ENCODE assay signal across 32 mouse cellular contexts in the genomic region with DNA sequence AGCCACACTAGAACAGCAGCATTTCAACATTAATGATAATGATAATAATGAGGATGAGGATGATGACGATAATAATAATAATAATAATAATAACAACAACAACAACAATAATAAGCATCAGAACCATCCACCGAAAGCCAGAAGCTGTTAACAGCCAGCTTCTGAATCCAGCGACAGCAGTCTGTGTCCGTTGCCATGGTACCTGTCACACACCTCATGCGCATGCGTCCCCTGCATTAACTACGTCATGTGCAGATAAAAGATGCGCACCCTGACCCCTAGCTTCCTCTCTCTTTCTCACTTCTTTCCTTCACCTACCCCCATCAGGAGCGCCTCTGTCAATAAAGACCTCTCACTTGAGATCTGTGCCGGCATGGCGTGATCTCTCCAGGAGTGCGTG.
DNase-seq lines count a peak whose midpoint lies in the region; ATAC-seq and TF ChIP-seq lines count a peak whose summit lies in the region.
"Had no signal": no experiment of that assay in that cellular context is flagged by ENCODE, and none has a peak within 500 bp of the region (broad histone marks: within the 10 kb centered on the region; RNA-seq: fewer than 3 reads in every experiment).

No protein-coding gene starts in this region.

- DNase-seq in midbrain, embryonic 11.5 days (ENCODE audit: low spot score, missing footprints) = peak; percentile 8
- DNase-seq in midbrain, embryonic 10.5 days (ENCODE audit: low spot score) = no peak
- DNase-seq in testis, postnatal 10 days (ENCODE audit: low spot score) = no peak
- DNase-seq in testis, postnatal 14 days (ENCODE audit: low spot score) = peak; percentile 6
- DNase-seq: adrenal gland, adult 8-10 months; adrenal gland, postnatal 25 days; B cell, adult 2 months; cerebellum, adult 11 months; cerebellum, adult 2 months; cerebellum, adult 9-11 months; cerebellum, postnatal 25 days; gastrocnemius, postnatal 10 days; gastrocnemius, postnatal 36 days; heart, adult 2 months; heart, postnatal 14 days had no signal

- H3K27me3 ChIP-seq in midbrain, embryonic 11.5 days (ENCODE audit: control insufficient read depth, insufficient read depth, low read length) = no peaks in the 10 kb centered on the region
- H3K27me3 ChIP-seq in midbrain, embryonic 10.5 days (ENCODE audit: low read depth, poor library complexity, severe bottlenecking) = no peaks in the 10 kb centered on the region
- H3K27me3 ChIP-seq in testis, adult 2 months (ENCODE audit: control insufficient read depth, insufficient read depth, low read length) = no peaks in the 10 kb centered on the region
- no peaks in the 10 kb centered on the region for H3K27me3 ChIP-seq in forebrain, embryonic 15.5 days
- H3K27me3 ChIP-seq: CH12.LX; embryonic facial prominence, embryonic 12.5 days; embryonic facial prominence, embryonic 15.5 days; forebrain, embryonic 12.5 days; heart, embryonic 13.5 days; hindbrain, embryonic 13.5 days; Patski had no signal

- H3K27ac ChIP-seq in midbrain, embryonic 11.5 days (ENCODE audit: low read depth, low read length) = no peak overlapping the region
- no peak overlapping the region for H3K27ac ChIP-seq in midbrain, embryonic 10.5 days (replicated peaks)
- H3K27ac ChIP-seq in testis, adult 2 months (ENCODE audit: control insufficient read depth, insufficient read depth, low read depth, low read length) = no peak overlapping the region
- H3K27ac ChIP-seq in forebrain, embryonic 15.5 days (replicated peaks) = no peak overlapping the region
- H3K27ac ChIP-seq: embryonic facial prominence, embryonic 12.5 days; embryonic facial prominence, embryonic 15.5 days; forebrain, embryonic 12.5 days; heart, adult 2 months; heart, embryonic 10.5 days; heart, embryonic 13.5 days; hindbrain, embryonic 13.5 days had no signal

- TF ChIP-seq POLR2A in testis, adult 2 months (IDR thresholded peaks at IDR 0.05; ENCODE audit: control insufficient read depth, low read depth, low read length) = peak; percentile 79; the same call in 1 of the 2 replicates

- no peaks in the 10 kb centered on the region; the same call in 1 of the 2 replicates for H3K9me3 ChIP-seq in midbrain, embryonic 11.5 days (ENCODE audit: control insufficient read depth, low read length)
- H3K9me3 ChIP-seq in midbrain, embryonic 10.5 days (replicated peaks) = no peaks in the 10 kb centered on the region; the same call in 1 of the 2 replicates
- no peaks in the 10 kb centered on the region for H3K9me3 ChIP-seq in forebrain, embryonic 15.5 days
- H3K9me3 ChIP-seq: embryonic facial prominence, embryonic 12.5 days; embryonic facial prominence, embryonic 15.5 days; forebrain, embryonic 12.5 days; heart, embryonic 10.5 days; hindbrain, embryonic 13.5 days had no signal

- 90% methylated on average over 12 of the region's 12 CpGs for WGBS in midbrain, embryonic 11.5 days
- 90% methylated on average over 12 of the region's 12 CpGs for WGBS in midbrain, embryonic 10.5 days
- 90% methylated on average over 12 of the region's 12 CpGs for WGBS in forebrain, embryonic 15.5 days

- no peak overlapping the region for H3K4me3 ChIP-seq in midbrain, embryonic 11.5 days (ENCODE audit: low read depth, low read length)
- no peak overlapping the region for H3K4me3 ChIP-seq in midbrain, embryonic 10.5 days
- no peak overlapping the region for H3K4me3 ChIP-seq in testis, adult 2 months (ENCODE audit: control insufficient read depth, low read depth, low read length)
- H3K4me3 ChIP-seq in forebrain, embryonic 15.5 days = no peak overlapping the region
- H3K4me3 ChIP-seq: embryonic facial prominence, embryonic 12.5 days; embryonic facial prominence, embryonic 15.5 days; erythroblast, embryonic 14.5 days; forebrain, embryonic 12.5 days; heart, adult 2 months; heart, embryonic 10.5 days; heart, embryonic 13.5 days; hindbrain, embryonic 13.5 days had no signal

- H3K4me1 ChIP-seq in midbrain, embryonic 11.5 days (ENCODE audit: control insufficient read depth, insufficient read depth, low read length) = no peaks in the 10 kb centered on the region
- no peaks in the 10 kb centered on the region for H3K4me1 ChIP-seq in midbrain, embryonic 10.5 days
- peaks cover 7% of the 10 kb centered on the region for H3K4me1 ChIP-seq in testis, adult 2 months (ENCODE audit: control insufficient read depth, insufficient read depth, low read length)
- no peaks in the 10 kb centered on the region for H3K4me1 ChIP-seq in forebrain, embryonic 15.5 days
- H3K4me1 ChIP-seq: embryonic facial prominence, embryonic 15.5 days; forebrain, embryonic 12.5 days; heart, embryonic 10.5 days; heart, embryonic 13.5 days; hindbrain, embryonic 13.5 days had no signal

- ATAC-seq in midbrain, embryonic 11.5 days (ENCODE audit: low FRiP score) = no peak
- ATAC-seq in forebrain, embryonic 15.5 days (replicated peaks) = no peak
- ATAC-seq: activated CD4-positive, CD25-positive, alpha-beta regulatory T cell, adult 4 months; forebrain, embryonic 16.5 days; hindbrain, embryonic 16.5 days; inflammation-experienced regulatory T-cells, adult 6 months; intestine, embryonic 16.5 days; Patski had no signal

- no peak for TF ChIP-seq CTCF in testis, adult 2 months (IDR thresholded peaks at IDR 0.05; ENCODE audit: control insufficient read depth, insufficient read depth, insufficient replicate concordance, low read depth, low read length)

- no peaks in the 10 kb centered on the region for H3K36me3 ChIP-seq in midbrain, embryonic 11.5 days (ENCODE audit: control insufficient read depth, insufficient read depth, low read length)
- no peaks in the 10 kb centered on the region for H3K36me3 ChIP-seq in midbrain, embryonic 10.5 days
- no peaks in the 10 kb centered on the region for H3K36me3 ChIP-seq in testis, adult 2 months (ENCODE audit: control insufficient read depth, insufficient read depth, low read length)
- H3K36me3 ChIP-seq in forebrain, embryonic 15.5 days = no peaks in the 10 kb centered on the region
- H3K36me3 ChIP-seq: embryonic facial prominence, embryonic 12.5 days; embryonic facial prominence, embryonic 15.5 days; forebrain, embryonic 12.5 days; G1E; heart, embryonic 10.5 days; heart, embryonic 13.5 days; hindbrain, embryonic 13.5 days had no signal

- H3K4me2 ChIP-seq in midbrain, embryonic 11.5 days = no peak overlapping the region
- H3K4me2 ChIP-seq in forebrain, embryonic 15.5 days (replicated peaks) = no peak overlapping the region
- H3K4me2 ChIP-seq: embryonic facial prominence, embryonic 12.5 days; embryonic facial prominence, embryonic 15.5 days; forebrain, embryonic 12.5 days; heart, embryonic 13.5 days; hindbrain, embryonic 13.5 days had no signal

- H3K9ac ChIP-seq in midbrain, embryonic 11.5 days (ENCODE audit: low read length) = no peak overlapping the region
- H3K9ac ChIP-seq in forebrain, embryonic 15.5 days (replicated peaks) = no peak overlapping the region
- H3K9ac ChIP-seq: embryonic facial prominence, embryonic 12.5 days; embryonic facial prominence, embryonic 15.5 days; forebrain, embryonic 12.5 days; heart, embryonic 13.5 days; hindbrain, embryonic 13.5 days had no signal

Comparison
In these comparisons a context has a peak if more than half of its experiments do, and no peak if none do; other contexts are left out.
1. DNase-seq: peak in midbrain, embryonic 11.5 days (single experiment) and testis, postnatal 14 days (single experiment); none in midbrain, embryonic 10.5 days (single experiment) and testis, postnatal 10 days (single experiment).